Mouse (Mus musculus): ENCODE measurements at regions not wholly inside any gene's neighbourhood (a gene's known extent, or its start where the extent isn't known, plus 50 kb on each side); places are given as distances from the start of the nearest gene placed in this dataset.

- TF ChIP-seq CTCF (conservative IDR thresholded peaks at IDR 0.05; ENCODE audit: insufficient read depth, insufficient read length, low read depth, low read length) (no peak), POLR2A (IDR thresholded peaks at IDR 0.05; ENCODE audit: low read depth, low read length) (no peak)
Observed at GRCm38 (mm10) chr10:38246821-38247220, 574.8 kb downstream of the Rfpl4b start.

Data from kidney, adult 2 months (tissue).